Mouse (Mus musculus) spleen, adult 2 months (tissue): ENCODE measurements at regions not wholly inside any gene's neighbourhood (a gene's known extent, or its start where the extent isn't known, plus 50 kb on each side); places are given as distances from the start of the nearest gene placed in this dataset.

Source experiments
- CTCF ChIP-seq: fragments of 200-500 bp; IDR thresholded peaks from 2 replicates; pipeline ENCODE4 v1.5.1; 2011; ENCODE audit warnings: mild to moderate bottlenecking, inconsistent platforms; ENCODE audit not compliant: insufficient read depth, insufficient read length, insufficient replicate concordance; ENCODE audit errors: extremely low read depth
- POLR2A ChIP-seq: fragments of 200-500 bp; IDR thresholded peaks from 2 replicates; pipeline ENCODE4 v1.6.1; 2011; ENCODE audit warnings: low read depth, low read length, inconsistent platforms

DNA sequence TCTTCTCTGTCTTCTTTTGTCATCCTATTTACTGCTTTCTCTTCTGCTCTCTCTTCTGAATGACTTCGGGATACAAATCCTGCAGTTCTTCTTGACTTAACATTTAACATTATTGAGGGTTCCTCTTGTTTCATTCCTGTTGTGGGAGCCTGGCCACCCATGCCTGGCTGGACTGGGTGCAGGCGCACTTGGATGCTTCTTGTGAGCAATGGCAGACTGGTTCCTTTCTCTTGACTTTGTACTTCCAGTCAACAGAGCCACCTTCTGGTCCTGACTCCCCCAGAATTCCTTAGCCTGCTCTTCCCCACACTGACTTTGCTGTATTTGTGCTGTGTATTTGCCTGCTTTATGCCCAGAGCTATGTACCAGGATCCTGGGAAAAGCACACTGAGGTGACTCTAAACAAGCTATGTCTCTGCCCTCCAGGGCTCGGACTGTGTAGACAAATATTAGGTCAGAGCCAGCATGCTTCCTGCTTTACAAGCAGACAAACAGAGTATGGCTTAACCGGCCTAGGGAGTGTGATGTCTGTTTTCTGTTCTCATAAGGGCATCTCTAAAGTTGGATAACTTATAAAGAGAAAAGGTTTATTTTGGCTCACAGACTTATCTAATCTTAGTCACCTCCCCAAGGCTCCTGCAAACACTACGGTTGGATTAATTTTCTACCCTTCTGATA is 133.5 kb upstream of the Stc2 start:
- no peak for TF ChIP-seq CTCF
- no peak for TF ChIP-seq POLR2A
